Mouse (Mus musculus): Measurements from ENCODE around the gene Rasgrf2.

DNA sequence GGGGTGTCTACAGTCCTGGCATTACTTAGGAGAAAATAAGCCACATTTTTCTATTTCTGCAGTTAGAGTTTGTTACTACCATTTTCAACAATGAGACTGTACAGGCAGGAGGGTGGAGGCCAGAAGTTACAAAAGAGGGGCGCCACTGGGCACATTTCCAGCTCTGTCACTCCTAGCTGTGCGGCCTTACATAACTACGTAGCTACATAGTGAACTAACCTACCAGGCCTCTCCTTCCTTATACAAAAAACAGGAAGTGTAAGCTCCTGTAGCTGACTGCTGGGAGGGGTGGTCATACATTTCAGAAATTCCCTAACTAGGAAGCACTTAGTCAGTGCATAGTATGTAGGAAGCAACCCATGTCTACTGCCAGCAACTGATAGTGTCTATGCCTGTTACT is 78.5 kb downstream of the Rasgrf2 start:
- TF ChIP-seq CTCF (IDR thresholded peaks at IDR 0.05; ENCODE audit: insufficient read depth, low read depth, low read length) (no peak), POLR2A (IDR thresholded peaks at IDR 0.05; ENCODE audit: insufficient read depth, low read depth, low read length) (no peak)
